Mouse (Mus musculus) lung, postnatal 0 days (tissue): ENCODE data around the gene Rasgrf2.

ENCODE experiments used
- CTCF ChIP-seq: IDR thresholded peaks from 2 replicates; pipeline ENCODE4 v1.5.1; 2016; ENCODE audit warnings: antibody characterized with exemption, mild to moderate bottlenecking
- EP300 ChIP-seq: IDR thresholded peaks from 2 replicates; pipeline ENCODE4 v1.6.1; 2016; ENCODE audit warnings: antibody characterized with exemption, mild to moderate bottlenecking, control low read depth

DNA sequence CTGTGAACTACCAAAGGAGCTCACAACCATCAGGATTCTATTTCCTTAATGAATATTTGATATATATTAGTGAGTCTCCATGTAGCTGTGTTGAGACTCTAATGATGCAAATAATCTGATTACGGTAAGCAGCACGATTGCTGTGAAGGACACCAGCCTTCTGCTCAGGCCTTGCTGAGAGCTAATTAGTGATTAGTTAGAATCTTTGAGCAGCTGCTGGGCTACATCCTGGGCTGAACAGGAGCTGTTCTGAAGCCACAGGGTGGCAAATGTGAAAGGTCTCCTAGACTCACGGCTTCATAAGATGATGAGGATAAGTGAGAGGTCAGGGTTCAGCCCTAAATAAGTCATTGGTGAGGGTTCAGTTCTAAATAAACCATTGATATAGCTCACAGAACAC, 225.1 kb downstream of the Rasgrf2 start:
- no peak for TF ChIP-seq CTCF
- TF ChIP-seq EP300 = no peak
